Mouse (Mus musculus) MEL (cell line): ENCODE data around the gene Dlx4. TPM values are rescaled to one million over a fixed set of nuclear protein-coding genes. Genes with fewer than 3 reads are reported as not detected.

ENCODE experiments used
- DNase-seq: peaks from one replicate; pipeline ENCODE4 v3.0.0; 2011; ENCODE audit warnings: low read depth, low spot score
- H3K27ac ChIP-seq: 2 replicates; pipeline ENCODE4 v1.5.1; 2012; ENCODE audit warnings: low read depth, mild to moderate bottlenecking, control low read depth, low read length, moderate library complexity; ENCODE audit not compliant: control insufficient read depth
- H3K27me3 ChIP-seq, 2 experiments: fragments of 150-350 bp in 1 of 2; sonication (generic) in 1 of 2; 2 replicates each; pipeline ENCODE4 v1.6.1; 2012; ENCODE audit warnings: low read length in 2 of 2, mild to moderate bottlenecking in 2 of 2, improper control_type of control experiment in 1 of 2, moderate library complexity in 1 of 2; ENCODE audit not compliant: insufficient read depth in 2 of 2, control insufficient read depth in 1 of 2
- H3K36me3 ChIP-seq, 2 experiments: 2 replicates each; pipeline ENCODE4 v1.6.1; 2012 to 2014; ENCODE audit warnings: low read length in 2 of 2, improper control_type of control experiment in 1 of 2, inconsistent platforms in 1 of 2, mild to moderate bottlenecking in 1 of 2; ENCODE audit not compliant: insufficient read depth in 2 of 2, control insufficient read depth in 1 of 2
- H3K4me1 ChIP-seq, 2 experiments: fragments of 150-350 bp in 1 of 2; sonication (generic) in 1 of 2; 2 replicates each; pipeline ENCODE4 v1.6.1; 2012; ENCODE audit warnings: low read length in 2 of 2, improper control_type of control experiment in 1 of 2, mild to moderate bottlenecking in 1 of 2; ENCODE audit not compliant: insufficient read depth in 2 of 2, control insufficient read depth in 1 of 2
- H3K4me3 ChIP-seq, 2 experiments: fragments of 150-350 bp in 1 of 2; sonication (generic) in 1 of 2; 2 replicates each; pipeline ENCODE4 v1.5.1; 2012; ENCODE audit warnings: low read depth in 2 of 2, low read length in 2 of 2, mild to moderate bottlenecking in 2 of 2, moderate library complexity in 2 of 2, control low read depth in 1 of 2, improper control_type of control experiment in 1 of 2; ENCODE audit not compliant: control insufficient read depth in 1 of 2, insufficient read depth in 1 of 2
- H3K79me2 ChIP-seq: 2 replicates; pipeline ENCODE4 v1.6.1; 2012; ENCODE audit warnings: mild to moderate bottlenecking, low read length, moderate library complexity; ENCODE audit not compliant: control insufficient read depth, poor library complexity, insufficient read depth
- H3K9ac ChIP-seq: 2 replicates; pipeline ENCODE4 v1.6.1; 2012; ENCODE audit warnings: low read depth, mild to moderate bottlenecking, control low read depth, low read length, moderate library complexity; ENCODE audit not compliant: control insufficient read depth, poor library complexity, severe bottlenecking
- H3K9me3 ChIP-seq: fragments of 150-350 bp; sonication (generic); replicated peaks from 2 replicates; pipeline ENCODE4 v1.6.1; 2012; ENCODE audit warnings: mild to moderate bottlenecking, low read length, improper control_type of control experiment, moderate library complexity; ENCODE audit not compliant: insufficient read depth
- BHLHE40 ChIP-seq: IDR thresholded peaks from 2 replicates; pipeline ENCODE4 v1.6.1; 2012; ENCODE audit warnings: low read depth, mild to moderate bottlenecking, inconsistent platforms, low read length, improper control_type of control experiment, borderline replicate concordance
- CHD1 ChIP-seq: IDR thresholded peaks from 2 replicates; pipeline ENCODE4 v1.6.1; 2012; ENCODE audit warnings: low read depth, mild to moderate bottlenecking, inconsistent platforms, low read length, improper control_type of control experiment
- CTCF ChIP-seq, 3 experiments: IDR thresholded peaks in 2 of 3; conservative IDR thresholded peaks in 1 of 3; 2 replicates each; pipeline ENCODE4 v1.5.1; 2011 to 2012; ENCODE audit warnings: low read length in 3 of 3, low read depth in 2 of 3, mild to moderate bottlenecking in 2 of 3, improper control_type of control experiment in 1 of 3, inconsistent platforms in 1 of 3, mixed read lengths in 1 of 3, moderate library complexity in 1 of 3; ENCODE audit not compliant: control insufficient read depth in 1 of 3, insufficient read depth in 1 of 3, poor library complexity in 1 of 3, severe bottlenecking in 1 of 3
- ELF1 ChIP-seq: IDR thresholded peaks from 2 replicates; pipeline ENCODE4 v1.6.1; 2014; ENCODE audit warnings: low read depth, mild to moderate bottlenecking, inconsistent platforms, low read length, improper control_type of control experiment, moderate library complexity
- ETS1 ChIP-seq: IDR thresholded peaks from 2 replicates; pipeline ENCODE4 v1.6.1; 2012; ENCODE audit warnings: low read depth, mild to moderate bottlenecking, inconsistent platforms, low read length, improper control_type of control experiment, moderate library complexity
- GATA1 ChIP-seq: IDR thresholded peaks from 2 replicates; pipeline ENCODE4 v1.6.1; 2011; ENCODE audit warnings: low read depth, low read length, improper control_type of control experiment
- HCFC1 ChIP-seq: IDR thresholded peaks from 2 replicates; pipeline ENCODE4 v1.6.1; 2012; ENCODE audit warnings: low read depth, mild to moderate bottlenecking, inconsistent platforms, low read length, improper control_type of control experiment, moderate library complexity
- KAT2A ChIP-seq: conservative IDR thresholded peaks from 2 replicates; pipeline ENCODE4 v1.6.1; 2012; ENCODE audit warnings: low read depth, low read length, improper control_type of control experiment, inconsistent platforms
- MXI1 ChIP-seq: IDR thresholded peaks from 2 replicates; pipeline ENCODE4 v1.6.1; 2011; ENCODE audit warnings: mild to moderate bottlenecking, low read depth, low read length, improper control_type of control experiment
- NELFE ChIP-seq: IDR thresholded peaks from 2 replicates; pipeline ENCODE4 v1.6.1; 2011; ENCODE audit warnings: low read depth, low read length, improper control_type of control experiment
- POLR2A ChIP-seq, 2 experiments: IDR thresholded peaks; 2 replicates each; pipeline ENCODE4 v1.6.1; 2011 to 2012; ENCODE audit warnings: low read length in 2 of 2, mild to moderate bottlenecking in 2 of 2, control low read depth in 1 of 2, improper control_type of control experiment in 1 of 2, low read depth in 1 of 2, moderate library complexity in 1 of 2; ENCODE audit not compliant: control insufficient read depth in 1 of 2, insufficient read depth in 1 of 2, poor library complexity in 1 of 2
- POLR2AphosphoS2 ChIP-seq: IDR thresholded peaks from 2 replicates; pipeline ENCODE4 v1.6.1; 2011; ENCODE audit warnings: low read length, improper control_type of control experiment
- RAD21 ChIP-seq: IDR thresholded peaks from 2 replicates; pipeline ENCODE4 v1.6.1; 2011; ENCODE audit warnings: mild to moderate bottlenecking, low read depth, low read length, improper control_type of control experiment
- SMC3 ChIP-seq: IDR thresholded peaks from 2 replicates; pipeline ENCODE4 v1.6.1; 2011; ENCODE audit warnings: low read depth, low read length, improper control_type of control experiment
- TCF12 ChIP-seq: IDR thresholded peaks from 2 replicates; pipeline ENCODE4 v1.6.1; 2014; ENCODE audit warnings: low read depth, mild to moderate bottlenecking, inconsistent platforms, low read length, improper control_type of control experiment, moderate library complexity
- UBTF ChIP-seq: IDR thresholded peaks from 2 replicates; pipeline ENCODE4 v1.6.1; 2012; ENCODE audit warnings: low read depth, mild to moderate bottlenecking, inconsistent platforms, low read length, improper control_type of control experiment, moderate library complexity, borderline replicate concordance; ENCODE audit not compliant: insufficient read depth
- USF2 ChIP-seq, 2 experiments: IDR thresholded peaks; 2 replicates each; pipeline ENCODE4 v1.6.1; 2011 to 2012; ENCODE audit warnings: improper control_type of control experiment in 2 of 2, low read length in 2 of 2, borderline replicate concordance in 1 of 2, inconsistent platforms in 1 of 2, low read depth in 1 of 2, mild to moderate bottlenecking in 1 of 2; ENCODE audit not compliant: insufficient read depth in 1 of 2
- ZC3H11A ChIP-seq: IDR thresholded peaks from 2 replicates; pipeline ENCODE4 v1.6.1; 2012; ENCODE audit warnings: low read depth, mild to moderate bottlenecking, inconsistent platforms, low read length, improper control_type of control experiment
- ZKSCAN1 ChIP-seq: IDR thresholded peaks from 2 replicates; pipeline ENCODE4 v1.6.1; 2012; ENCODE audit warnings: low read depth, mild to moderate bottlenecking, inconsistent platforms, low read length, improper control_type of control experiment, moderate library complexity
- polyA plus RNA-seq, 2 experiments: library from polyadenylated mRNA; stranded (reverse) in 1 of 2; unstranded in 1 of 2; fragments of >175 nt in 1 of 2; fragments of >200 nt in 1 of 2; gene quantifications; 2 replicates each; pipeline versions ENCODE4 v1.2.1 to v1.2.4; 2012; ENCODE audit warnings: low replicate concordance in 2 of 2, low read depth in 1 of 2; ENCODE audit not compliant: insufficient read length in 2 of 2, insufficient read depth in 1 of 2, missing spikeins in 1 of 2
- total RNA-seq: library from RNA; depleted of rRNA; stranded (reverse); fragments of 300-350 nt; gene quantifications from 2 replicates; pipeline ENCODE4 v1.2.3, GENCODE M21; 2012

The Dlx4 gene
- total and polyA plus RNA-seq, 3 experiments, result not detected

DNA sequence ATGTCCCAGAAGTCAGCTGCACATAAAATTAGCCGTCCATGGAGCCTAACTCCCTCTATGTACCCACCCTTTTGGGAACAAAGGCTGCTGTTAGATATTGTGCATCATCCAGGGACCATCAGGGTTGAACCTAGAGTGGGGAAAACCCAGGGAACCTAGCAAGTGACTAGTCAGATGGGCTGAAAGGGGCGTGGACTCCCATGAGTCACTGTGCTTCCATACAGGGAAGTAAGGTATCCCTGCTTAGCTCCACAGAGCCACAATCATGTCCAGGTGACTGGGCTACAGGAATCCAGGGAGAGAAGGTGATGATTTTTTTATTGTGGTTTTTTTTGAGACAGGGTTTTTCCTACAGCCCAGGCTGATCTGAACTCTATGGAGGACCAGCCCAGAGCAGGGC is 37.1 kb downstream of the Dlx4 start:
- Histone ChIP-seq H3K4me1 (peaks cover 0 to 5% of the 10 kb centered on the region in 2 experiments; a peak in 1 of 4 replicates), H3K9me3 (no peaks in the 10 kb centered on the region), H3K9ac (no peak overlapping the region), H3K27me3 (peaks cover 3 to 5% of the 10 kb centered on the region in 2 experiments), H3K4me3 (no peak overlapping the region), H3K27ac (no peak overlapping the region), H3K36me3 (peaks cover 0 to 5% of the 10 kb centered on the region in 2 experiments; a peak in 2 of 4 replicates), H3K79me2 (no peaks in the 10 kb centered on the region)
- no peak for DNase-seq
- no peak for TF ChIP-seq CHD1
- TF ChIP-seq ZKSCAN1, result no peak
- TF ChIP-seq POLR2A (IDR thresholded peaks at IDR 0.05; ENCODE audit: control insufficient read depth in 1 of 2, insufficient read depth in 1 of 2, low read depth in 1 of 2, low read length in 2 of 2, poor library complexity in 1 of 2), result no peak
- no peak for TF ChIP-seq TCF12
- TF ChIP-seq ZC3H11A, result no peak
- TF ChIP-seq KAT2A, result no peak
- no peak for TF ChIP-seq USF2 (IDR thresholded peaks at IDR 0.05; ENCODE audit: borderline replicate concordance in 1 of 2, insufficient read depth in 1 of 2, low read depth in 1 of 2, low read length in 2 of 2)
- TF ChIP-seq ELF1, result no peak

DNA sequence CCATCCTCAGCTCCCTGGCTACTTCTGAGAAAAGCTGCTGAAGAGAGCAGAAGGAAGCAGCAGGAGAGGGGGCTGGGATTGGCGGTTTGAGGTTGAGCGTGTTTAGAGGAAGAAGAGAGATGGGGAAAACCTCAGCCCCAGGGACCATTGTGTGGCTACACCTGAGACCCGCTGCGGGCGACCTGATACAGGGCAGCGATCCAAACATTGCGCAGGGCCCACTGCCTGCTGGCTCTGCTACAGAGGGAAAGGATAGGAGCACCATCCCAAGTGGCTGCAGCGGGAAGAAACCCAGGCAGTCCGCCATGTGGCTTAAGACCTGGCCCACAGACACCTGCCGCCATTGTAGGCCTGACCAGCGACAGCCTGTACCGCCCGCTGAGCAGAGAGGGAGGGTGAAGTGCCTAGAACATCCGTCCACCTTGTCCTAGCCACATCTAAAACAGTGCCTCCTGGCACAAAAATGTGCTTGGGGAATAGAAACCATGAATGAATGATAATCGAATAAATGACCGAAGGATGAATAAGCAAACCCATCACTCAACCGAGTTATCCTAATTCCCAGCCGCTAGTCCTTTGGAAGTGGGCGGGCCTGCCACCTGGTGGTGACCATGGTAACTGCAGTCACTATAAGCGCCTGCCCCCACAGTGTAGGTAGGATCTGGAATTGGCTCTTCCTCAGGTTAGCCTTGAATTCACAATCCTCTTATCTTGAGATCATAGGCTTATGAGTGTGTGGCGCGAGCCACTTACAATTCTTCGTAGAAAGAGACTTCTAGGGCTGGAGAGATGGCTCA is 39.4 kb downstream of the Dlx4 start:
- H3K9ac ChIP-seq, result no peak overlapping the region
- H3K79me2 ChIP-seq, result no peaks in the 10 kb centered on the region
- no peaks in the 10 kb centered on the region for H3K9me3 ChIP-seq
- TF ChIP-seq NELFE, result no peak
- TF ChIP-seq HCFC1, result no peak
- TF ChIP-seq UBTF, result no peak
- no peak for TF ChIP-seq GATA1
- peak; percentile 71 for TF ChIP-seq RAD21
- TF ChIP-seq BHLHE40, result no peak
- TF ChIP-seq POLR2AphosphoS2, result no peak
- TF ChIP-seq ZC3H11A, result peak; percentile 73
- peak; percentile 90 for TF ChIP-seq SMC3
- peak; percentile 92 to 99 (median 96) for TF ChIP-seq CTCF (IDR thresholded peaks at IDR 0.05 in 2 of 3, conservative IDR thresholded peaks at IDR 0.05 in 1 of 3; ENCODE audit: control insufficient read depth in 1 of 3, insufficient read depth in 1 of 3, low read depth in 2 of 3, low read length in 3 of 3, poor library complexity in 1 of 3, severe bottlenecking in 1 of 3)
- TF ChIP-seq ETS1, result no peak
- no peak for TF ChIP-seq CHD1
- no peak for TF ChIP-seq MXI1
- no peak for TF ChIP-seq KAT2A
- H3K27me3 ChIP-seq, result peaks cover 0 to 1% of the 10 kb centered on the region in 2 experiments; a peak in 2 of 4 replicates
- DNase-seq, result peak; percentile 68
- no peak overlapping the region for H3K27ac ChIP-seq
- peaks cover 0 to 5% of the 10 kb centered on the region in 2 experiments; a peak in 2 of 4 replicates for H3K36me3 ChIP-seq
- no peak overlapping the region for H3K4me3 ChIP-seq
- H3K4me1 ChIP-seq, result peaks cover 0 to 7% of the 10 kb centered on the region in 2 experiments; a peak in 1 of 4 replicates
